Mouse (Mus musculus) small intestine, adult 10 weeks (tissue): ENCODE results near the gene Tbc1d2b. TPM values are rescaled to one million over a fixed set of nuclear protein-coding genes. Genes with fewer than 3 reads are reported as not detected.

ENCODE experiments used
- polyA plus RNA-seq: library from polyadenylated mRNA; stranded (reverse); fragments of 350-450 nt; fragmentation: Illumina TruSeq; extraction: RNeasy Lipid Tissue Mini Kit (QIAGEN cat#74804); gene quantifications from one replicate; pipeline ENCODE4 v1.2.3, GENCODE M21; 2014; ENCODE audit warnings: low replicate concordance

Gene Tbc1d2b
- polyA plus RNA-seq: 5.4 TPM

GRCm38 (mm10) chr9:90270193-90270943, at the start of gene Tbc1d2b:
Gene Tbc1d2b (minus strand): TSS chr9:90270804.

DNA sequence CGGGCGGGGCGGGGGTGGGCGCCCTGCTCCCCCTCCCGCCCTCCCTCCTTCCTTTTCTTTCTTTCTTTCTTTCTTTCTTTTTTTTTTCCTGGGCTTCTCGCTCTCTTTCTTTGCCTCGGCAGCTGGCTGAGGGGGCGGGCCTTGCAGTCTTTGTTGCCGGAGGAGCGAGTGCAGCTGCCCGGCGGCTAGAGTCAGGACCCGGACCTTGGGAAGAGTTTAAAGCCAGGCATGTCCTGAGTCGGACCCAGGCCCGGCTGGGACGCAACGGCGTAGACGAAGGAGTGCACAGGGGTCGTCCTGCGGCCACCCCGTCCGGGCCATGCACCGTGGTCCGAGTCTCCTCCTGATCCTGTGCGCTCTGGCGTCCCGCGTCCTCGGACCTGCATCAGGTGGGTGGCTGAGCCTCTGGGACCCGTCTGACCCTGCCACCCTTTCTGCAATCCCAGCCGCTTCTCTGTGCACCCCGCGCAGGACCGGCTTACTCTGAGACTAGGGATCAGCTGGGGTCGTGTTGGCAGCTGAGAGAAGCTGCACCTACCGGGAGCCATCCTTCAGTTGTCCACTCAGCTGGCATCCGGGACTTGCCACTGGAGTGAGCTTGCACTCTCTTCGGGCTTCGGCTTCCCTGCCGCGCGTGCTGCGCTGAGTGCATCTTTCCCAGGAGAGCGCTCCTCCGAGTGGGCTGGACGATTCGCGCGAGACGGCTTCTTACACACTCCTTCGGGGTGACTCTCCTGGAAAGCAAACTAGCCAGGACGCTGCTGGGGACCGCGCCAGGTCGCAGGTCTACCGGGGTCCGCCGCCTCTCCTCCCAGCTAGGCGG, 107.5 kb downstream of the Tbc1d2b start, which contains the start of gene Adamts7:
TSS of gene Adamts7 (plus strand) at position 144 of the 823 bp plus-strand sequence.

Other genes with a start within 250 kb of the Tbc1d2b start
- gene Ctsh, start 216.7 kb downstream of the Tbc1d2b start, polyA plus RNA-seq: 148 TPM
- gene Morf4l1, start 156.0 kb downstream of the Tbc1d2b start, polyA plus RNA-seq: 342 TPM
- gene Adamts7, start 107.7 kb downstream of the Tbc1d2b start, polyA plus RNA-seq: not detected